Mouse (Mus musculus): ENCODE data around the gene Ehd3.
"Not testable (repeated sequence)": the region's sequence is repeated elsewhere in the genome, so short reads cannot be mapped to it uniquely, and the experiment has no call there.

Ehd3 gene

GRCm38 (mm10) chr17:73827446-73827845, 23.5 kb downstream of the Ehd3 start:
- DNase-seq: peak; percentile 45

DNA sequence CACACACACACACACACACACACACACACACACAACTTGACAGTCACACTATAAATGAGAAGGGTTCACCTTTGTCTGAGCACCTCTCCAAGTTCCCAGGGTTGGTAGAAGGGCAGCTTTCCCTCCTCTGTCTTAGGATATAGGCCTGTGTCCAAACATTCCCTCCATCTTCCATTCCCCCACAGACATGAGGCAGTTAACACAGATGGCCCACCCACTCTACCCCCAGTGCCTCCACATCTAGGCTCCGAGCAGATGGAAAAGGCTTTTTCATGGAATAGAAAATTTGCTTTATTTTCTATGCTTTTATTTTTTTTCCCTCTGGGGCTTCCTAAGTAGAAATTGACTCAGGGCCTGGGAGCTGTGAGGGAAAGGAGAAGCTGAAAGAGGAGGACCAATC, 26.6 kb downstream of the Ehd3 start:
- DNase-seq: no peak

GRCm38 (mm10) chr17:73831427-73831826, 27.5 kb downstream of the Ehd3 start:
- peak; percentile 92 for DNase-seq

GRCm38 (mm10) chr17:73832901-73833300, 29.0 kb downstream of the Ehd3 start:
- DNase-seq: peak; percentile 72

DNA sequence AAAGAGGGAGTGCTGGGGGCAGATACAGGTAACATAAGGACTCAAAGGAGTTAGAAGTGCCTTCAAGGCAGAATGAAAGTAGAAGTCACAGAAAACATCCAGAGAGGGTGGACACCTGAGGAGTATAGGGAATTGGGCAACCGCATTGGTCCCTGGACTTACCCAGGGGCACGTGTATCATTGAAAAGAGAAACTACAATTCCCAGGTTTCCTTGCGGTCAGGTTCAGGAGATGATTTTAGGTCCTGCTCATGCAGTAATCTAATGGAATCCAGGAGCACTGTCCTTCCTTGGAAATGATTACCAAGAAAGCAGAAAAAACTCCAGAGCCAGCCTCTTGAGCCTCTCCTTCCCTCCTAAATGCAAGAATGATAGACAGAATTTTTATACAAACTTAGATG, 29.5 kb downstream of the Ehd3 start:
- DNase-seq: no peak

DNA sequence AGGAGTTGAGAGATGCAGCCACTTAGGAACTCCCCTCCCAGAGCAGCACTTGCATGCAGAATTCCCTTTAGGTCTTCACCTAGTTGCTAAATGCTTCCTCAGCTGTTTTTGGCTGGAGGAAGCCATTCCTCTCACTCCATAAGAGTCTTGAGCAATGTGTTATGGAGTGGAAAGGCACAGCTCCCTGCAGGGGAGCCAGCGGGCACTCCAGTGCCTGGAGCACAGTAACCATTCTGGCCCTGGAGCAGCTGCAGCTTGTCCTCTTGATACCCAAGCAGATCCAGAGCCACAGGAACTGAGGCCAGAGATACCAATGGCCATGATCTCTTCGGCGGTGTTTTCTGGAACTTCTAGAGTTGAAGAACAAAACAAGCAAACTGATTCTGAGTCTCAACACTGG, 32.7 kb downstream of the Ehd3 start:
- DNase-seq: no peak

DNA sequence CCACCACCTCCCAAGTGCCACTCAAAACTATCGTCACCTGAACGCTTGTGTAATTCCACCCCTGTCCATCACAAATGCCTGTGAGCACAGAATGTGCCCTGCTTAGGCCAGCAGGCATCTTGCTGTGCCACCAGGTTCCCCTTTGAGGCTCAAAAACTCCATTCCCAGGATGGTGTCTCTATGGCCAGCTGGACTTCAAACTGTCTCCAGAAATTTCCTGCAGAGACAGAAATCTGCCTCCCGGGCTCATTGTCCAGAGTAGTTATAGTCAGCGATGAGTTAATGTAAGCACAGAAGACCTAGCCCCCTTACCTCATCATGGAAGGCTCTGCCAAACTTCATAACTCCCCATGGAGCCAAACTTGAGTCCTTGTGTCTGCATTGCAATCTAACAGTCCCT, 33.3 kb downstream of the Ehd3 start:
- peak; percentile 57 for DNase-seq

GRCm38 (mm10) chr17:73839086-73839835, 35.3 kb downstream of the Ehd3 start:
- DNase-seq: no peak

DNA sequence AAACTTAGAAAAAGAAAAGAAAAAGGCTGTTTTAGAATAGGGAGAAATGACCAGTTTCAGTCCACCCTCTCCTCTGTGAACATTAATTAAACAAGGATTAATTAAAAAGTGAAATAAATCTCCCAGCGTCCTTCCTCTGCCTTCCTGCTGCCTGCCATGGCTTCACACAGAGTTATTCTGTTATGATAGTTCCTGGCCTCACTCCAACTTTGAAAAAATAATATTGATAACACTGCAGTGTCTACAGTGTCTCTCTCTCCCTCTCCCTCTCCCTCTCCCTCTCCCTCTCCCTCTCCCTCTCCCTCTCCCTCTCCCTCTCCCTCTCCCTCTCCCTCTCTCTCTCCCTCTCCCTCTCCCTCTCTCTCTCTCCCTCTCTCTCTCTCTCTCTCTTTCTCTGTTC, 35.9 kb downstream of the Ehd3 start:
- not testable (repeated sequence) for DNase-seq

DNA sequence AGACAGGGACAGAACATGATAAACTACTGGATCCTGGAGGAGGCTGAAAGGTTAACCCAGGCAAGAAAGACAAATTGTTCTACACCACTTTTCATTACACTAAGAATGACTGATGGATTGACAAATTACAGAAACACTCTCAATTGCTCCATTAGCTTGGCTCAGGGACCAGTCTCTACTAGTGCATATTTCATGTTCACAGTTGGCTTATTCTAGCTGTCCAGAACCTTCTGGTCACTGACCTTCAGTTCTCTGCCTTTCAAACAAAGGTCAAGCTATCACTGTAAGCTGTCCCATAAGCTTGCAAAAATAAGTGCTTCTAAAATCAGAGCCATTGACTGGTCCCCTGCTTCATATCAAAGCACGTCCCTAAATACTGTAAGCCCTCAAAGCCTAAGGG, 39.0 kb downstream of the Ehd3 start:
- no peak for DNase-seq

- no peak for DNase-seq
These were observed 41.7 kb downstream of the Ehd3 start for GRCm38 (mm10) chr17:73845632-73846031.

DNA sequence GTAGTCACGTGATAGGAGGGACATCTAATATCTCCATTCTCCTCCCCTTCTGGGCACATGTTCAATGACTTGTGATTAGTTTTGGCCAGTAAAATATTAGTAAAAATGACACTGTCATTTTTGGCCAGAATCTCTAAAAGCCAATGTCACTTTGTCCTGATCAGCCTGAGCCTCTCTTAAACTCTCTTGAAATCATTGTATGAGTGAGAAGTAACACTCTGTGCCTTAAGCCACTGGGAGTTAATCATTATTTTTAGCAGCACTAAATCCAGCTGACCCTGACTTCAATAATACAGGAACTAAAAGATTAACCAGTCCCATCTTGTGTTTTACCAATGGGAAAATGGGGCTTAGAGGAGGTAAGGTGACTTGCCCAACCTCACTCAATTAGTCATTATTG, 43.5 kb downstream of the Ehd3 start:
- no peak for DNase-seq

- DNase-seq: no peak
These were observed 49.1 kb downstream of the Ehd3 start for GRCm38 (mm10) chr17:73853041-73853440.

GRCm38 (mm10) chr17:73853717-73854116, 49.8 kb downstream of the Ehd3 start:
- DNase-seq: no peak

DNA sequence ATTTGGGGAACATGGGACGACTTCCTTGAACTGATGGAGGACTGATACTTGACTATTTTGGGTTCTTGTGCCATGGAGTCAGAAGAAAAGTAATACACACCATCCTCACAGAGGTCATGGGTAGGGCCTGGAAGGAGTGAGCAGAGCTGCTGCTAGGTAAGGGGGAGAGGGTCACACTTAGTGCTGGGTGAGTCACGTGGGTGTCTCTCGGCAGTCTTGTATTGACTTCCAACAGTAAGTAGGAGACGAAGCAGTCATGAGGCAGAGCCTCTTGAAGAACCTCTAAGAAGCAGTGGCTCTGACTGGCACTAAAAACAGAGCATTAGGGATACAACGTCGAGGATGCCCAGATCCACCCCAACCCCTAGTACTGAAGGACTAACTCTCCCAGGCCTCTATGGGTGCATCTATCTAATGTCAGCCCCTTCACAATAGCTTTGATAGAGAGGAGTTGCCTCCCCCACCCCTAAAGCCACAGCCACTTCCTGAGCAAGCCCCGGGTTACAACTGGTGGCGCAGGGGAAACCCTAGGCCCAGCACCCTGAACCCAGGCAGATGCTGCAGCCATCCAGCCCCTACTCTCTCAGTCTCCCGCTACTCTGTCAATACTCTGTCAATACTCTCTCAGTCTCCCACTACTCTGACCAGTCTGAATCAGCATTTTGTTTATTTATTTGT, 65.2 kb downstream of the Ehd3 start:
- DNase-seq: no peak

- DNase-seq: no peak
These were observed 67.1 kb downstream of the Ehd3 start for GRCm38 (mm10) chr17:73870956-73871605.

GRCm38 (mm10) chr17:73875268-73875667, 71.3 kb downstream of the Ehd3 start:
- no peak for DNase-seq

DNA sequence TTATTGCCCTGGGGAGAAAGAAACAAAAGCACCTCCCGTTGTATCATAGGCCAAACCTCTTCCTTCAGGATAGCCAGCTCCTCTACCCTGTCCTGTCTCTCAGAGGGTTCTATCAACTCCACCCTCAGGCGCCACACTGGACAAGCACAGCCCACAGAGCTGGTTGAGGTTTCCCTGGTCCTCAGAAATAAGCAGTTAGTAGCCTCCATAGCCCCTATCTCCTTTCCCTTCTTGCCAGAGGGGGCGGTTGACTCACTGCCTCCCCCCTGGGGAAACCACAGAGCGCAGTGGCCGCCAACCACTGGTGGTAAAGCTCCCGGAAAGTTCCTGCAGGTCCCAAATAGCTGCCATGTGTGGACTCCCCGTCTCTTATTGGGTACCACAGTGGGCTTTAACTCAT, 71.7 kb downstream of the Ehd3 start:
- DNase-seq: no peak

DNA sequence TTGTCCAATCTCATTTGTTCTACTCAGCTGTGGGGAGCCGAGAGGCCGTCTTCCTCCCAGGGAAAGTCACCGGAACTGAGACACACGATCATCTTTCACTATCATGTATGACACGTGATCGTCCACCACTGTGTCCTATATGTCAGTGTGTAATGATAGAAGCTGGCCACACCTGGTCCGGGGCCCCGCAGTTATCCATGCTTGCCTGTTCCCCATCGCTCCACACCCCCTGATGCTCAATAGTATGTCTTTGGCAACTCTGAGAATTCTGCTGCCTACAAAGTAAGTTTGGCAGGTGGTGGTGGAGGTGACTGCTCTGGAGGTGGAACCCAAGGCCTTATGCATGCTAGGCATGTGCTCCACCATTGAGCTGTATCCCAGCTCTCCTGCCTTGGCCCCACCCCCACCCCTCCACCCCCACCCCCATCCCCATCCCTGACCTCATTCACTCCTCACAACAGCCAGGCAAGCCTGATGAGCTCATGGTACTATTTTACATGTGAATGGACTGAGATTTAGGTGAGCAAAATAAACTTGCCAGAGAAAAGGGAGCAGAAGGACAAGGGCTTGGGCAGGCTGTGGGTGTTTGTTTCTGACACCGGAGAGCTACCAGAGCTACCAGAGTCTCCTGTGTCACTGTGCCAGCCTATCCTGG, 75.5 kb downstream of the Ehd3 start:
- no peak for DNase-seq

DNA sequence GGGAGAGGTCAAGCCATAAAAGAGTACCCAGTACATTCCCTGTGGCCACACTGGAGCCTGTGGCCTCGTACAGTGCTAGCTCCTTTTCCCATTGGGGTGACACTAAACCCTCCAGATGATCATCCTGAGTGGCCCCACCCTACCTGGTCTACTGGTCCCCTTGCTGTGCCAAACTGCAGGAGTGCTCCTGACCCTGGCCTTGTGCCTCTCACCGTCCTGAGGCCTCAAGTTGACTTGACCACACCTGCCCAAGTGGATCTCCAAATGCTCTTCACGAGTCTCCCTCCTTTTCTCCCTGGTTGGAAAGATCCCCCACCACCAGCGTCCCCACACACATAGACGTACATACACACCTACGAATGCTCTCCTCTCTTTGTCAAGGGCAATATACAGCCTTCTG, 76.4 kb downstream of the Ehd3 start:
- no peak for DNase-seq

- no peak for DNase-seq
These were observed 77.4 kb downstream of the Ehd3 start for GRCm38 (mm10) chr17:73881295-73881694.

Measured in cerebellum, adult 9-11 months (tissue).